Mouse (Mus musculus) cerebellum, postnatal 36 days (tissue): ENCODE measurements around the gene Slc27a1.
A peak's percentile ranks its signal among the peaks of the same experiment; 100 is the strongest.

ENCODE experiments used
- DNase-seq, 2 experiments: peaks; one replicate each; pipeline ENCODE4 v3.0.0; 2021 to 2022; ENCODE audit warnings: mixed read lengths in 2 of 2

Slc27a1 gene

DNA sequence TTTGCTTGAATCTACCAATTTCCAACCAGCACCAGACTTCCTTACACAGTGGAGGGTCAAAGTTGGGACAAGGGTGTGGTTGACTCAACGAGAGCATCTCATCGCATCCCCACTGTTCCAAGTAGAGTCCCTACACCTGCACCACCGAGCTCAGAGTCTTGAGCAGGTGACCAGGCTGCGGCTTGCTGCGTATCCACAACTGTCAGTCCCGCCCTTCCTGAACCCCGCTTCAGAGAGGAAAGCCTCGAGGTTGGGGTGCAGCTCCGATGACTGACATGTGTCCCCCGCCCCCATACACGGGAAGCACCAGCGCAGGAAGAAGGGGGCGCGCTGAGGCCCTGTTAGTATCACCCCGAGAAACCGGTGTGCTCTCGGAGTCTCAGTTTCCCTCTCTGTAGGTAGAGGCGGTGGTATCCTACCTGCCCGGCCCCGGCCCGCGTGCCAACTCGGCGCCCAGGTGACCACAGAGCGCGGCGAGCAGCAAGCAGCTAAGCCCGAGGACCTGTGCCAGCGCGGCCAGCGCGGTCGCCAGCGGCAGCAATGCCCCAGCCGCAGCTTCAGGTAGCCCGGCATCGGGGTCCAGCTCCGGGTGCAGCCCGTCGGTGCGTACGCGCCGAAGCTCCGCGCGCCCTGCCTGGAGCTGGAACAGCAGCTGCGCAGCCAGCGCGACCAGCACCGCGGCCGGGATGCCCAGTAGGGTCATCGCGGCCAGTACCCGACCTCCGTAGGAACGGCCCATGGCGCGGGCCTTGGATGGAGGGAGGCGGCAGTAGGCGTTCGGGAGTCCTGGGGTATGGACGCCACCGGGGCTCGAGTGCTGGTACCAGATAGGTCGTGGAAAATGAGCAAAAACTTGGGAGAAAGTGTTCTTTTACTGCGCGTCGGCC, 10.4 kb upstream of the Slc27a1 start, which contains the start of gene Tmem221:
Gene Tmem221, minus strand, starts transcription at position 801 of the 887 bp plus-strand sequence.
- DNase-seq, result no peak

DNA sequence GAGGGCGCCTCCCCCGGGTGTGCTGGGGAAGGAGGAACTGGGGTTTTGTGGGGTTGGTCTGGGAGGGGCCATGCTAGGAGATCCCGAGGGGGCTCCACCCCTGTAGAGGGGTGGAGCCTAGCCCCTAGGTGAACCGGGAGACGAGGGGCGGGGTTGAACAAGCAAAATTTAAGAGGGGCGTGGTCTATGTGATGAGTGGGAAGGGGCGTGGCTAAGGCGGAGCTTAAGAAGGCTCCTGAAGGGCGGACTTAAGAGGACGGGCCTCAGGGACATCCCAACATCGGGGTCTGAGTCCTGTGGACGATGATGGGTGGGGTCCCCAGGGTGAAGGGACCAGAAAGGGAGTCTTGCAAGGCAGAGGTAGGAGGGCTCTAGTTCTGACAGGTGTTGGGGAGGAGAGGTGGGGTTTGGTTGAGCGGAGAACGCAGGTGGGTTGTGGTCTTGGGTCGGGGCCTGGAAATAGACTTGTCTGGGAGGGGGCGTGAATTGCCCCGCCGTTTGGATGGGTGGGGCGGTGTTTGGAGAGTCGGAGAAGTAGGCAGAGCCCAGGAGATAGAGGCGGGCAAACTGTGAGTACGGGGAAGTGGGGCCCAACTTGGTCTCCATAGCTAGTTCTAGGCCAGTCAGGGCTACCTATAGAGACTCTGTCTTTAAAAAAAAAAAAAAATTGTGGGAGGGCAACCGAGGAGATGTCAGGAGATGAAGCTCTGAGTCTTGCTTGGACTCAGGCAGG, 9.6 kb upstream of the Slc27a1 start:
- no peak for DNase-seq

DNA sequence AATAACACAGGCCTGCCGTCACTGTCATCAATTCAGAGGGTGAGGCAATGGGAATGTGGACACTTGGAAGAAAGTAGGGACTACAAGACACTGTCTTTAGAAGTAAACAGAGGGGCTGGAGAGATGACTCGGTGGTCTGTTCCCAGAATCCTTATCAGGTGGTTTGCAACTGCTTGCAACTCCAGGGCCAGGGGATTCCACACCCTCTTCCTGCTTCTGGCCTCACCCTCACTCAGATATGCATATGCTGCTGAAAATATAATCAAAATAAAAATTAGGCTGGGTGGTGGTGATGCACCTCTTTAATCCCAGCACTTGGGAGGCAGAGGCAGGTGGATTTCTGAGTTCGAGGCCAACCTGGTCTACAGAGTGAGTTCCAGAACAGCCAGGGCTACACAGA, 8.6 kb upstream of the Slc27a1 start:
- no peak for DNase-seq

DNA sequence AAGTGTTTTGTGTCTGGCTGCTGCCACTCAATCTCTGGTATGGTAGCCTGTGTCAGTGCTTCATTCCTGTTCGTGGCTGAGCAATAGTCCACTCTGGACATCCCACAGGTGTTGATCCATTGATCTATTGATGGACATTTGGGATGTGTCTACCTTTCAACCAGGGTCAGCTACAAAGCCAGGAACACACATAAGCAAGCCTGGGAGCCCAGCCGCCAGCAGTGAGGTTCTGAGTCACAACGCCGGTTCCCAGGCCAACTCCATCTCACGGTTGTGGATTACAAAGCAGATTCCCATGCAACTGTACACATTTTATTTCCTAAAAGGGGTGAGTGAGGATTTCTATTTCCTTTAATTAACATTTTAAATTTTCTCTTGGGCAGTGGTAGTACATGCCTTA, 7.9 kb upstream of the Slc27a1 start:
- DNase-seq, result no peak

DNA sequence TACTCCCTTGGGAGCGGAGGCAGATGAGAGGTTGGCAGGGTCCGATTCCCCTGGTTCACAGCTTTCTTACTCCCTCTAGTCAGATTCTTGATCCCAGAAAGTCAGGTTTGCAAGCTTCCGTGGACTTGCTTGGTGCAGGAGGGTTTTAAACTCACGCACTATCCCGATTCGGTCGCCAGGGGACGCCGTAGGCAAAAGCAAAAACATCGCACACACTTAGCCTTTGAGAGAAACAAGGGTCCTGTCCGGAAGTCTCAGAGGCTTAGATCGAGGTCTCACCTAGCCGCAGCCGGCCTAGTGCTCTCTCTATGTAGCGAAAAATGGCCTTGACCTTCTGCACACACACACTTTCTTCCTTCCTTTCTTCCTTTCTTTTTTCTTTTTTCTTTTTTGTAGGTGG, 7.3 kb upstream of the Slc27a1 start:
- peak; percentile 66 for DNase-seq

- DNase-seq, result peak; percentile 78 to 83
Measured at GRCm38 (mm10) chr8:71562751-71563150, 5.9 kb upstream of the Slc27a1 start.

- DNase-seq, result no peak
Measured at GRCm38 (mm10) chr8:71563992-71564391, 4.7 kb upstream of the Slc27a1 start.

- no peak for DNase-seq
Measured at GRCm38 (mm10) chr8:71566501-71566900, 2.2 kb upstream of the Slc27a1 start, which contains the start of gene Nxnl1. Gene Nxnl1, minus strand, starts transcription at chr8:71566601.

DNA sequence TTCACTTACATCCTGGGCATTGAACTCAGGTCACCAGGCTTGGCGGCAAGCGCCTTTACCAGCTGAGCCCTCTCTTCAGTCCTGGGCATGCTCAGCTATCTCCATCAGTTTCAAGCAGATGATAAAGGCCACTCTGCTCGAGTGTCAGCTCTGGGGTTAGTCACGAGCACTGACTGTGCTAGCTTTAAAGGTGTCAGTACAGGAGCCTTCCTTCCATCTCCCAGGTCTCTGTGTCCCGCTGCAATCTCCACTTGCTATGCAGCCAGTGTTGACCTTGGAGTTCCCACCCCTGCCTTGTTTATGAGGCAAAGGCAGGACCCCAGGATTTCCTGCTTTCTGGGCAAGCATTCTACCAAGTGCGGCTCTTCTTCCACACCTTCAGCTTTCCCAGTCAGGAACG, 1.1 kb upstream of the Slc27a1 start:
- no peak for DNase-seq

GRCm38 (mm10) chr8:71568941-71569340, 259 bp downstream of the Slc27a1 start:
- peak in 1 of 2 experiments; percentile 15 for DNase-seq

DNA sequence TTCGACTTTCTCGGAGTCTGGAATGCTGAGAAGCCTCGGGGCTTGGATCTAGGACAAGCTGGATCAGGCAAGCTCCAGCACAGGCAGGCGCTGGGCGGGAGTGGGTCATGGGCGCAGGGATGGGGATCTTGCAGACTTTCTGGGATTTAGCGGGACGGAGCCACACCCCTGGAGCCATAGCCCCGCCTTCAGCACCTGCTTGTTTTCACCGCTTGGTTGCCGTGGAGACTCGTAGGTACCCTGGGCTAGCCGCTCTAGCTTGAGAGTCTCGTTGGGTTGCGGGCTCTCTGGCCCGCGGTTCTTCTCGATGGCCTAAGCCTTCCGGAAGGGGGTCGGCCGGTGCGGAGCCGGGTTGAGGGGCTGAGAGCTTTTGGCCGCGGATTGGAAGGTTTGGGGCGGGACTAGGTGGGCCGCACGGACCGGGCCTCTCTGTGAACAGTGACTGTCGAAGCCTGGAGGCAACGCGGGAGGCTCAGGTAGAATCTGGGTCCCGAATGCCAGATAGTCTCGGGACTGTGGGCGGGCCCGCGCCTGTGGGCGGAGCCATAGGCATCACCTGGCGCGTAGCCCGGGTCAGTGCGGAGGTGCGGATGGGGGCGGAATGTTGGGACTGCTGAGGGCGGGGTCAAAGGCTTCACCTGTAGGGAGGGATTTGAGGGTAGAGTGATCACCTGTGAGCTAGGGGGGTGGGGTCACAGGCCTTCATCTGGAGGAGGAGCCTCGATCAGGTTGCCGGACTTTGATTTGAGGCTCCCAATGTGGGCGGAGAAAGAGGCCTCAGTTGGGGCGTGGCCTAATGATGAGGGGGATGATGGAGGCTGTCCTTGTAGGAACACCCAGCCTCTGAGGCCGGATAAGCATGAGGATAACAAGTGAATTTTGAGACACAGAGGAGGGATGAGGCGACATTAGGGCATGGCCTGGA, 946 bp downstream of the Slc27a1 start:
- DNase-seq, result peak; percentile 92 to 93

- peak; percentile 97 to 98 for DNase-seq
Measured at GRCm38 (mm10) chr8:71570291-71570954, 1.7 kb downstream of the Slc27a1 start.

DNA sequence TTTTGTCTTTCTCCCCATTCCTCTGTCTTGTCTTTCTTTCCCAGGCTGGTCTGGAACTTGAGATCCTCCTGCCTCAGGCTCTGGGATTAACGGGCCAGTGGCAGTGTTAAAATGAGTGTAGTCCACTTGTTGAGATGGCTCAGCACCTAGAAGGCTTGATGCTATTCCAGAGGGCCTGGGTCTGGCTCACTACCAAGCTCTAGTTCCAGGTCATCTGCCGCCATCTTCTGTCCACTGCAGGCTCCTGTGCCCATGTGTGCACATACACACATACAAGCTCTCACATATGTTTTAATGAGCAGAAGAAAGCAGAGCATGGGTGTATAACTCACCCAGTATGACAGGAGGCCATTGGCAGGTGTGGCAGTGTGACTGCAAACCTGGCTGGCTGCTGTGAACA, 3.4 kb downstream of the Slc27a1 start:
- DNase-seq, result peak; percentile 36

DNA sequence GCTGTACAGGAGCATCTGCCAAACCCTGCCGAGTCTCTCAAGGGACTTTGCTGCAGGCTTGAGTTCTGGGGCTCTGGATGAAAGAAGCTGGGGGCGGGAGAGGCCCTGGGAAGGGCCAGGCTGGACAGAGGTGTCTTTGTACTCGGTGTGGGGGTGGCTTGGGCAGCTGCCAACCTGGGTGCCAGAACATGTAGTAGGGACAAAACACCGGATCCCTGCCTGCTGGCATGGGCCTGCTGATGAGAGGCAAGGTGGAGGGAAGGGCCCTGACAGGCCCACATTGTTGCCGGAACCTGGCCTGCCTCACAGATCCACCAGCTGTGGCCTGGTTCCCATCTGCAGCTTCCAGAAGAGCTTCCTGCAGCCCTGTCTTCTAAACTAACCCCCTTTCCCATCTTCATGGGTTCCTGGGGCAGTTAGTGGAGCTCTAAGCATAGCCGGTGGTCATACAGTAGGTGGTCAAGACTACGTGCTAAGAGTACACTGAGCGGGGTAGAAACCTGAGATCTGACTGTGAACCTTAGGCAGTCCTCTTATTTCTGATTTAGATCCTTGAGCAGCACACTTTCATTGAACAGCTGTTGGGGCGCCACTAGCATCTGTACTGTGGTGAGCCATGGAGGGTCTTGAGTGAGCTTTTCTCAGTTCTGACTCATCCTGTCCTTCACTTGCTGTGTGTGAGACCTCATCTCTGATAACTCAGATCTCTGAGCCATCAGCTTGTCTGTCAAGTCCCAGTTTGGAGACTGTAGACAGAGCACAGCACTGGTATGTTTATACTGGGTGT, 4.4 kb downstream of the Slc27a1 start:
- peak; percentile 59 to 68 for DNase-seq

- DNase-seq, result peak in 1 of 2 experiments; percentile 13
Measured at GRCm38 (mm10) chr8:71574426-71574825, 5.7 kb downstream of the Slc27a1 start.

- DNase-seq, result no peak
Measured at GRCm38 (mm10) chr8:71575020-71575419, 6.3 kb downstream of the Slc27a1 start.

- DNase-seq, result peak in 1 of 2 experiments; percentile 26
Measured at GRCm38 (mm10) chr8:71577856-71578387, 9.2 kb downstream of the Slc27a1 start.

DNA sequence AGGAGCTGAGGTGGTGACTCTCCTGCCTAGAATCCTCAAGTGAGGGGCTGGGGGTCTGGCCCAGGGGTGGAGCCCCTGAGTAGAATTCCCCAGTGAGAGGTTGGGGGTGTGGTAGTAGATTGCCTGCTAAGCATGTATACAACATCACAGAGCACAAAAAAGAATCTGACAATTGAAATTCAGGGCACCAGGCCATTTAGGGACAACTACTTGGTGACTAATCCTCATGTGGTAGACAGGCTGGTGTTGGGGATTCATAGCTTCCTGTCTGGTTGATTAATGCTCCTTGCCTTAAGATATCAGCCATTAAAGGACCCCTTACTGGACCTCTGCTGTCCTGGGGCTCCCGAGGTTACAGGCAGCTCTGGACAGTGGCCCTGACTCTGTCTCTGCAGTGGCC, 10.3 kb downstream of the Slc27a1 start:
- DNase-seq, result no peak

DNA sequence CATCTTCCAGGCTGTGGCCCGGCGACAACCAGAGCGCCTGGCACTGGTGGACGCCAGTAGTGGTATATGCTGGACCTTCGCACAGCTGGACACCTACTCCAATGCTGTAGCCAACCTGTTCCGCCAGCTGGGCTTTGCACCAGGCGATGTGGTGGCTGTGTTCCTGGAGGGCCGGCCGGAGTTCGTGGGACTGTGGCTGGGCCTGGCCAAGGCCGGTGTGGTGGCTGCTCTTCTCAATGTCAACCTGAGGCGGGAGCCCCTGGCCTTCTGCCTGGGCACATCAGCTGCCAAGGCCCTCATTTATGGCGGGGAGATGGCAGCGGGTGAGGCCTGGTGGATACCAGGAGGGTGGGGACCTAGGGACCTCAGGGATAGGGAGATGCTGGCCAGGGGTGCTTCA, 10.8 kb downstream of the Slc27a1 start:
- DNase-seq, result no peak

- DNase-seq, result no peak
Measured at GRCm38 (mm10) chr8:71580201-71580600, 11.5 kb downstream of the Slc27a1 start.

DNA sequence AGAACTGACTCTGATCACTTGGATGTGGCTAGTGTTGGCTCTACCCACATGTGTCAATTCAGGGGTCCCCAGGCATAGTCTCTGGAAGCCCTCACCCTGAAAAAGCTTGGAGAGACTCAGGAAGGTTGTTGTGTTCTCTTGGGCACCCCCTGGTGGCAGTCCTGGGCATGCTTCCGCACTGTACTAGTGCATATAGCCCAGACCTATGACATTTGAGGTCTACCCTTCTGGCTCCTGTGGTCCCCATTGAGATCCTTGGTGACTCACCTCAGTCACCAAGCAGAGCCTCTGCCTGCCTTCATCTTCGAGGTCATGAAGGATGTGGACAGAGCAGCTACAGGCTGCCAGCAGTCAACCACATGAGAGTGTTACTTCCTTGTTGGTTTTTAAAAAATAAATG, 18.2 kb downstream of the Slc27a1 start:
- peak; percentile 43 to 53 for DNase-seq
